Mouse (Mus musculus) forebrain, embryonic 10.5 days (tissue): ENCODE results near the gene Rpf2. TPM values are rescaled to one million over a fixed set of nuclear protein-coding genes. Genes with fewer than 3 reads are reported as not detected.

Experiments used
- DNase-seq: peaks from one replicate; pipeline ENCODE4 v3.0.0-alpha.2; 2017; ENCODE audit warnings: low spot score; ENCODE audit errors: extremely low spot score
- H3K27ac ChIP-seq: fragments of 300-500 bp; sonication (generic); 2 replicates; pipeline ENCODE4 v1.5.1; 2016; ENCODE audit warnings: mild to moderate bottlenecking
- H3K27me3 ChIP-seq: fragments of 300-500 bp; sonication (generic); 2 replicates; pipeline ENCODE4 v1.6.1; 2016; ENCODE audit warnings: mild to moderate bottlenecking; ENCODE audit not compliant: poor library complexity, severe bottlenecking
- H3K36me3 ChIP-seq: fragments of 300-500 bp; sonication (generic); replicated peaks from 2 replicates; pipeline ENCODE4 v1.6.1; 2016; ENCODE audit warnings: mild to moderate bottlenecking, moderate library complexity
- H3K4me1 ChIP-seq: fragments of 300-500 bp; sonication (generic); 2 replicates; pipeline ENCODE4 v1.6.1; 2016
- H3K4me3 ChIP-seq: fragments of 300-500 bp; sonication (generic); 2 replicates; pipeline ENCODE4 v1.5.1; 2016; ENCODE audit warnings: mild to moderate bottlenecking, moderate library complexity
- H3K9me3 ChIP-seq: fragments of 300-500 bp; sonication (generic); 2 replicates; pipeline ENCODE4 v1.6.1; 2016; ENCODE audit warnings: mild to moderate bottlenecking, moderate library complexity
- WGBS: fragments of 180-500 bp; shearing (Covaris S2); methylation state at CpG from one replicate; pipeline ENCODE4 v1.1.7; 2016; 5-methylcytosine and 5-hydroxymethylcytosine counted together
- polyA plus RNA-seq: library from polyadenylated mRNA; unstranded; fragments of >200 nt; fragmentation: Nextera tagmentation; extraction: Ambion mirVana; gene quantifications from 2 replicates; pipeline ENCODE4 v1.2.1, GENCODE M21; 2016

Gene Rpf2
- polyA plus RNA-seq, 1 experiment from 2014 or later, result 101 TPM

- Histone ChIP-seq H3K4me1 (no peaks in the 10 kb centered on the region), H3K27ac (no peak overlapping the region), H3K4me3 (no peak overlapping the region), H3K36me3 (peaks cover 94% of the 10 kb centered on the region), H3K9me3 (no peaks in the 10 kb centered on the region), H3K27me3 (no peaks in the 10 kb centered on the region)
- no peak for DNase-seq
- WGBS, result 89% methylated on average over 7 of the region's 7 CpGs
These were observed 14.4 kb downstream of the Rpf2 start for GRCm38 (mm10) chr10:40232442-40232841.

- no peak overlapping the region for H3K27ac ChIP-seq
- H3K9me3 ChIP-seq, result no peaks in the 10 kb centered on the region
- WGBS, result 97% methylated on average over 1 of the region's 1 CpGs
- no peak overlapping the region for H3K4me3 ChIP-seq
- H3K4me1 ChIP-seq, result no peaks in the 10 kb centered on the region
- no peak for DNase-seq
- no peaks in the 10 kb centered on the region for H3K27me3 ChIP-seq
- peaks cover 94% of the 10 kb centered on the region for H3K36me3 ChIP-seq
These were observed 17.1 kb downstream of the Rpf2 start for GRCm38 (mm10) chr10:40229725-40230124.

GRCm38 (mm10) chr10:40227660-40228303 is 19.1 kb downstream of the Rpf2 start:
- WGBS, result 90% methylated on average over 4 of the region's 4 CpGs
- Histone ChIP-seq H3K36me3 (peaks cover 95% of the 10 kb centered on the region), H3K9me3 (no peaks in the 10 kb centered on the region; the same call in 1 of the 2 replicates), H3K27ac (no peak overlapping the region), H3K4me3 (no peak overlapping the region), H3K27me3 (no peaks in the 10 kb centered on the region), H3K4me1 (no peaks in the 10 kb centered on the region)
- no peak for DNase-seq

GRCm38 (mm10) chr10:40218874-40219273 is 28.0 kb downstream of the Rpf2 start:
- Histone ChIP-seq H3K9me3 (peaks cover 16% of the 10 kb centered on the region), H3K27ac (no peak overlapping the region), H3K4me3 (no peak overlapping the region), H3K27me3 (no peaks in the 10 kb centered on the region), H3K36me3 (peaks cover 33% of the 10 kb centered on the region), H3K4me1 (no peaks in the 10 kb centered on the region)
- 89% methylated on average over 3 of the region's 3 CpGs for WGBS
- DNase-seq, result no peak

GRCm38 (mm10) chr10:40212443-40213169 is 34.2 kb downstream of the Rpf2 start:
- Histone ChIP-seq H3K4me3 (no peak overlapping the region), H3K27ac (no peak overlapping the region), H3K36me3 (no peaks in the 10 kb centered on the region), H3K9me3 (no peaks in the 10 kb centered on the region), H3K4me1 (no peaks in the 10 kb centered on the region), H3K27me3 (no peaks in the 10 kb centered on the region)
- WGBS, result 38% methylated on average over 13 of the region's 13 CpGs
- peak; percentile 83 for DNase-seq

GRCm38 (mm10) chr10:40195001-40195400 is 51.8 kb downstream of the Rpf2 start:
- H3K27me3 ChIP-seq, result no peaks in the 10 kb centered on the region; the same call in 1 of the 2 replicates
- no peaks in the 10 kb centered on the region for H3K9me3 ChIP-seq
- 93% methylated on average over 6 of the region's 6 CpGs for WGBS
- no peak for DNase-seq
- H3K4me1 ChIP-seq, result peaks cover 16% of the 10 kb centered on the region
- H3K36me3 ChIP-seq, result no peaks in the 10 kb centered on the region
- H3K4me3 ChIP-seq, result no peak overlapping the region
- no peak overlapping the region for H3K27ac ChIP-seq

GRCm38 (mm10) chr10:40192010-40192935 is 54.6 kb downstream of the Rpf2 start:
- no peak for DNase-seq
- 64% methylated on average over 18 of the region's 18 CpGs for WGBS
- Histone ChIP-seq H3K27me3 (no peaks in the 10 kb centered on the region; the same call in 1 of the 2 replicates), H3K4me1 (peaks cover 20% of the 10 kb centered on the region), H3K9me3 (no peaks in the 10 kb centered on the region), H3K27ac (peak overlapping the region; percentile 53), H3K4me3 (peak overlapping the region; percentile 30), H3K36me3 (no peaks in the 10 kb centered on the region)

- Histone ChIP-seq H3K36me3 (no peaks in the 10 kb centered on the region), H3K4me3 (peak overlapping the region; percentile 30), H3K9me3 (no peaks in the 10 kb centered on the region), H3K4me1 (peaks cover 20% of the 10 kb centered on the region), H3K27me3 (no peaks in the 10 kb centered on the region; the same call in 1 of the 2 replicates), H3K27ac (peak overlapping the region; percentile 53)
- DNase-seq, result no peak
- 54% methylated on average over 22 of the region's 22 CpGs for WGBS
These were observed 55.4 kb downstream of the Rpf2 start for GRCm38 (mm10) chr10:40191338-40191979.

GRCm38 (mm10) chr10:40190871-40191270 is 56.0 kb downstream of the Rpf2 start:
- Histone ChIP-seq H3K27me3 (no peaks in the 10 kb centered on the region; the same call in 1 of the 2 replicates), H3K36me3 (no peaks in the 10 kb centered on the region), H3K9me3 (no peaks in the 10 kb centered on the region), H3K4me3 (no peak overlapping the region), H3K4me1 (peaks cover 20% of the 10 kb centered on the region), H3K27ac (no peak overlapping the region)
- WGBS, result 90% methylated on average over 8 of the region's 8 CpGs
- DNase-seq, result no peak

GRCm38 (mm10) chr10:40189689-40190088 is 57.1 kb downstream of the Rpf2 start:
- no peak for DNase-seq
- WGBS, result 88% methylated on average over 2 of the region's 2 CpGs
- Histone ChIP-seq H3K36me3 (no peaks in the 10 kb centered on the region), H3K27me3 (no peaks in the 10 kb centered on the region; the same call in 1 of the 2 replicates), H3K4me3 (no peak overlapping the region), H3K9me3 (no peaks in the 10 kb centered on the region), H3K27ac (no peak overlapping the region), H3K4me1 (peaks cover 20% of the 10 kb centered on the region)

GRCm38 (mm10) chr10:40188831-40189230 is 58.0 kb downstream of the Rpf2 start:
- no peaks in the 10 kb centered on the region for H3K36me3 ChIP-seq
- peaks cover 20% of the 10 kb centered on the region for H3K4me1 ChIP-seq
- no peak overlapping the region for H3K27ac ChIP-seq
- WGBS, result 65% methylated on average over 3 of the region's 3 CpGs
- no peak overlapping the region for H3K4me3 ChIP-seq
- DNase-seq, result no peak
- no peaks in the 10 kb centered on the region for H3K9me3 ChIP-seq
- H3K27me3 ChIP-seq, result no peaks in the 10 kb centered on the region; the same call in 1 of the 2 replicates

GRCm38 (mm10) chr10:40185956-40186355 is 60.9 kb downstream of the Rpf2 start:
- H3K4me3 ChIP-seq, result no peak overlapping the region
- no peaks in the 10 kb centered on the region for H3K36me3 ChIP-seq
- H3K4me1 ChIP-seq, result peaks cover 5% of the 10 kb centered on the region; the same call in 1 of the 2 replicates
- H3K9me3 ChIP-seq, result no peaks in the 10 kb centered on the region
- no peak for DNase-seq
- H3K27ac ChIP-seq, result no peak overlapping the region
- H3K27me3 ChIP-seq, result no peaks in the 10 kb centered on the region
